Mouse (Mus musculus) E14TG2a.4 (cell line): Measurements from ENCODE around the gene Igfbp6.

Experiments used
- CTCF ChIP-seq: conservative IDR thresholded peaks from 2 replicates; pipeline ENCODE4 v1.5.1; 2014; ENCODE audit warnings: low read length
- NANOG ChIP-seq: IDR thresholded peaks from 2 replicates; pipeline ENCODE4 v1.6.1; 2014; ENCODE audit warnings: borderline replicate concordance, low read length, mixed read lengths
- POU5F1 ChIP-seq: IDR thresholded peaks from 2 replicates; pipeline ENCODE4 v1.6.1; 2014; ENCODE audit warnings: low read length, borderline replicate concordance

- TF ChIP-seq CTCF, result no peak
- no peak for TF ChIP-seq POU5F1
- TF ChIP-seq NANOG, result no peak
Measured at GRCm38 (mm10) chr15:102119831-102120170, 24.4 kb upstream of the Igfbp6 start.
